Mouse (Mus musculus): ENCODE results near the gene Trip4. TPM values are rescaled to one million over a fixed set of nuclear protein-coding genes. Genes with fewer than 3 reads are reported as not detected.
A peak's percentile ranks its signal among the peaks of the same experiment; 100 is the strongest.

Gene Trip4
- polyA plus RNA-seq, 1 experiment from 2014 or later: 25.5 TPM

GRCm38 (mm10) chr9:65820301-65820700 is 88.3 kb downstream of the Trip4 start:
- Histone ChIP-seq H3K9ac (ENCODE audit: low read length) (no peak overlapping the region), H3K27ac (replicated peaks in 1 of 2; ENCODE audit: control insufficient read depth in 1 of 2, insufficient read depth in 1 of 2, low read depth in 2 of 2, low read length in 2 of 2) (no peak overlapping the region), H3K4me2 (ENCODE audit: low read length) (no peak overlapping the region), H3K9me3 (ENCODE audit: control insufficient read depth, low read length) (no peaks in the 10 kb centered on the region), H3K4me3 (ENCODE audit: control insufficient read depth in 1 of 2, insufficient read depth in 1 of 2, low read depth in 1 of 2, low read length in 2 of 2) (no peak overlapping the region), H3K4me1 (ENCODE audit: control insufficient read depth in 2 of 2, insufficient read depth in 2 of 2, low read length in 2 of 2) (peaks cover 2 to 47% of the 10 kb centered on the region in 2 experiments), H3K27me3 (ENCODE audit: control insufficient read depth, insufficient read depth, low read length) (no peaks in the 10 kb centered on the region), H3K36me3 (ENCODE audit: control insufficient read depth, insufficient read depth, low read length) (peaks cover 4% of the 10 kb centered on the region; the same call in 1 of the 2 replicates)
- ATAC-seq (ENCODE audit: insufficient number of reproducible peaks, insufficient read depth, low FRiP score, low read depth): no peak
- WGBS: 88% methylated on average over 2 of the region's 2 CpGs

- Histone ChIP-seq H3K4me3 (ENCODE audit: control insufficient read depth in 1 of 2, insufficient read depth in 1 of 2, low read depth in 1 of 2, low read length in 2 of 2) (no peak overlapping the region), H3K4me1 (ENCODE audit: control insufficient read depth in 2 of 2, insufficient read depth in 2 of 2, low read length in 2 of 2) (peaks cover 0 to 32% of the 10 kb centered on the region in 2 experiments; a peak in 3 of 4 replicates), H3K9me3 (ENCODE audit: control insufficient read depth, low read length) (no peaks in the 10 kb centered on the region), H3K36me3 (ENCODE audit: control insufficient read depth, insufficient read depth, low read length) (peaks cover 6% of the 10 kb centered on the region; the same call in 1 of the 2 replicates), H3K27me3 (ENCODE audit: control insufficient read depth, insufficient read depth, low read length) (no peaks in the 10 kb centered on the region), H3K4me2 (ENCODE audit: low read length) (no peak overlapping the region), H3K27ac (replicated peaks in 1 of 2; ENCODE audit: control insufficient read depth in 1 of 2, insufficient read depth in 1 of 2, low read depth in 2 of 2, low read length in 2 of 2) (0 out of 4 replicates have a peak overlapping the region, but pooled peaks of 1 of the 2 experiments have one; percentile 0), H3K9ac (ENCODE audit: low read length) (no peak overlapping the region)
- ATAC-seq (ENCODE audit: insufficient number of reproducible peaks, insufficient read depth, low FRiP score, low read depth): no peak
- 92% methylated on average over 2 of the region's 2 CpGs for WGBS
Measured at GRCm38 (mm10) chr9:65818402-65818801, 90.2 kb downstream of the Trip4 start.

- no peak; the same call in 1 of the 2 replicates for ATAC-seq (ENCODE audit: insufficient number of reproducible peaks, insufficient read depth, low FRiP score, low read depth)
- H3K9ac ChIP-seq (ENCODE audit: low read length): peak overlapping the region; percentile 40
- H3K36me3 ChIP-seq (ENCODE audit: control insufficient read depth, insufficient read depth, low read length): peaks cover 6% of the 10 kb centered on the region; the same call in 1 of the 2 replicates
Measured at GRCm38 (mm10) chr9:65812841-65813240, 95.8 kb downstream of the Trip4 start.

GRCm38 (mm10) chr9:65811784-65812183 is 96.8 kb downstream of the Trip4 start:
- WGBS: 86% methylated on average over 1 of the region's 1 CpGs

More at GRCm38 (mm10) chr9:65812841-65813240, 95.8 kb downstream of the Trip4 start:
- H3K9me3 ChIP-seq (ENCODE audit: control insufficient read depth, low read length): no peaks in the 10 kb centered on the region
- WGBS: 11% methylated on average over 2 of the region's 2 CpGs
- H3K4me2 ChIP-seq (ENCODE audit: low read length): peak overlapping the region; percentile 34
- H3K4me3 ChIP-seq (ENCODE audit: control insufficient read depth in 1 of 2, insufficient read depth in 1 of 2, low read depth in 1 of 2, low read length in 2 of 2): no peak overlapping the region
- H3K4me1 ChIP-seq (ENCODE audit: control insufficient read depth in 2 of 2, insufficient read depth in 2 of 2, low read length in 2 of 2): peaks cover 3 to 32% of the 10 kb centered on the region in 2 experiments
- H3K27me3 ChIP-seq (ENCODE audit: control insufficient read depth, insufficient read depth, low read length): no peaks in the 10 kb centered on the region
- H3K27ac ChIP-seq (replicated peaks in 1 of 2; ENCODE audit: control insufficient read depth in 1 of 2, insufficient read depth in 1 of 2, low read depth in 2 of 2, low read length in 2 of 2): peak overlapping the region; percentile 79 to 89

GRCm38 (mm10) chr9:65807818-65808217 is 100.8 kb downstream of the Trip4 start:
- 76% methylated on average over 1 of the region's 1 CpGs for WGBS
- H3K4me2 ChIP-seq (ENCODE audit: low read length): no peak overlapping the region
- no peaks in the 10 kb centered on the region for H3K27me3 ChIP-seq (ENCODE audit: control insufficient read depth, insufficient read depth, low read length)
- peaks cover 0 to 44% of the 10 kb centered on the region in 2 experiments; a peak in 3 of 4 replicates for H3K4me1 ChIP-seq (ENCODE audit: control insufficient read depth in 2 of 2, insufficient read depth in 2 of 2, low read length in 2 of 2)
- H3K36me3 ChIP-seq (ENCODE audit: control insufficient read depth, insufficient read depth, low read length): no peaks in the 10 kb centered on the region
- no peak overlapping the region for H3K9ac ChIP-seq (ENCODE audit: low read length)
- no peak for ATAC-seq (ENCODE audit: insufficient number of reproducible peaks, insufficient read depth, low FRiP score, low read depth)
- H3K27ac ChIP-seq (replicated peaks in 1 of 2; ENCODE audit: control insufficient read depth in 1 of 2, insufficient read depth in 1 of 2, low read depth in 2 of 2, low read length in 2 of 2): 0 out of 4 replicates have a peak overlapping the region, but pooled peaks of 1 of the 2 experiments have one; percentile 21
- no peaks in the 10 kb centered on the region for H3K9me3 ChIP-seq (ENCODE audit: control insufficient read depth, low read length)
- H3K4me3 ChIP-seq (ENCODE audit: control insufficient read depth in 1 of 2, insufficient read depth in 1 of 2, low read depth in 1 of 2, low read length in 2 of 2): no peak overlapping the region

More at GRCm38 (mm10) chr9:65811784-65812183, 96.8 kb downstream of the Trip4 start:
- Histone ChIP-seq H3K9ac (ENCODE audit: low read length) (no peak overlapping the region), H3K4me3 (ENCODE audit: control insufficient read depth in 1 of 2, insufficient read depth in 1 of 2, low read depth in 1 of 2, low read length in 2 of 2) (no peak overlapping the region), H3K4me2 (ENCODE audit: low read length) (no peak overlapping the region), H3K4me1 (ENCODE audit: control insufficient read depth in 2 of 2, insufficient read depth in 2 of 2, low read length in 2 of 2) (peaks cover 3 to 37% of the 10 kb centered on the region in 2 experiments), H3K9me3 (ENCODE audit: control insufficient read depth, low read length) (no peaks in the 10 kb centered on the region), H3K27me3 (ENCODE audit: control insufficient read depth, insufficient read depth, low read length) (no peaks in the 10 kb centered on the region), H3K36me3 (ENCODE audit: control insufficient read depth, insufficient read depth, low read length) (peaks cover 6% of the 10 kb centered on the region; the same call in 1 of the 2 replicates), H3K27ac (replicated peaks in 1 of 2; ENCODE audit: control insufficient read depth in 1 of 2, insufficient read depth in 1 of 2, low read depth in 2 of 2, low read length in 2 of 2) (no peak overlapping the region; a peak in 1 of 4 replicates)
- ATAC-seq (ENCODE audit: insufficient number of reproducible peaks, insufficient read depth, low FRiP score, low read depth): no peak

GRCm38 (mm10) chr9:65807251-65807650 is 101.3 kb downstream of the Trip4 start:
- peaks cover 0 to 39% of the 10 kb centered on the region in 2 experiments; a peak in 2 of 4 replicates for H3K4me1 ChIP-seq (ENCODE audit: control insufficient read depth in 2 of 2, insufficient read depth in 2 of 2, low read length in 2 of 2)
- peak overlapping the region; percentile 4 to 72; a peak in 3 of 4 replicates for H3K27ac ChIP-seq (replicated peaks in 1 of 2; ENCODE audit: control insufficient read depth in 1 of 2, insufficient read depth in 1 of 2, low read depth in 2 of 2, low read length in 2 of 2)
- H3K9ac ChIP-seq (ENCODE audit: low read length): 0 out of 2 replicates have a peak overlapping the region, but pooled peaks have one; percentile 12
- WGBS: 27% methylated on average over 5 of the region's 5 CpGs
- no peaks in the 10 kb centered on the region for H3K27me3 ChIP-seq (ENCODE audit: control insufficient read depth, insufficient read depth, low read length)
- H3K4me2 ChIP-seq (ENCODE audit: low read length): 0 out of 2 replicates have a peak overlapping the region, but pooled peaks have one; percentile 25
- H3K36me3 ChIP-seq (ENCODE audit: control insufficient read depth, insufficient read depth, low read length): no peaks in the 10 kb centered on the region
- no peak overlapping the region for H3K4me3 ChIP-seq (ENCODE audit: control insufficient read depth in 1 of 2, insufficient read depth in 1 of 2, low read depth in 1 of 2, low read length in 2 of 2)
- H3K9me3 ChIP-seq (ENCODE audit: control insufficient read depth, low read length): no peaks in the 10 kb centered on the region
- no peak for ATAC-seq (ENCODE audit: insufficient number of reproducible peaks, insufficient read depth, low FRiP score, low read depth)

- WGBS: 62% methylated on average over 4 of the region's 4 CpGs
Measured at GRCm38 (mm10) chr9:65799770-65800169, 108.8 kb downstream of the Trip4 start.

More at GRCm38 (mm10) chr9:65799770-65800169, 108.8 kb downstream of the Trip4 start:
- Histone ChIP-seq H3K27me3 (ENCODE audit: control insufficient read depth, insufficient read depth, low read length) (no peaks in the 10 kb centered on the region), H3K9me3 (ENCODE audit: control insufficient read depth, low read length) (no peaks in the 10 kb centered on the region), H3K27ac (replicated peaks in 1 of 2; ENCODE audit: control insufficient read depth in 1 of 2, insufficient read depth in 1 of 2, low read depth in 2 of 2, low read length in 2 of 2) (no peak overlapping the region), H3K4me1 (ENCODE audit: control insufficient read depth in 2 of 2, insufficient read depth in 2 of 2, low read length in 2 of 2) (peaks cover 5 to 39% of the 10 kb centered on the region in 2 experiments), H3K4me3 (ENCODE audit: control insufficient read depth in 1 of 2, insufficient read depth in 1 of 2, low read depth in 1 of 2, low read length in 2 of 2) (no peak overlapping the region), H3K4me2 (ENCODE audit: low read length) (no peak overlapping the region), H3K36me3 (ENCODE audit: control insufficient read depth, insufficient read depth, low read length) (peaks cover 3% of the 10 kb centered on the region), H3K9ac (ENCODE audit: low read length) (peak overlapping the region; percentile 17; the same call in 1 of the 2 replicates)
- ATAC-seq (ENCODE audit: insufficient number of reproducible peaks, insufficient read depth, low FRiP score, low read depth): no peak
